Mouse (Mus musculus): ENCODE data around the gene Wwp2. TPM values are rescaled to one million over a fixed set of nuclear protein-coding genes. Genes with fewer than 3 reads are reported as not detected.

The Wwp2 gene
- polyA plus RNA-seq, 1 experiment from 2014 or later = 59.3 TPM

- ATAC-seq (replicated peaks; ENCODE audit: low FRiP score) (no peak), DNase-seq (ENCODE audit: low spot score) (no peak)
- Histone ChIP-seq H3K4me1 (replicated peaks; ENCODE audit: control insufficient read depth, insufficient read depth, low read length) (no peaks in the 10 kb centered on the region), H3K36me3 (ENCODE audit: control insufficient read depth, insufficient read depth, low read length) (no peaks in the 10 kb centered on the region; the same call in 1 of the 2 replicates), H3K9me3 (ENCODE audit: control insufficient read depth, low read length) (no peaks in the 10 kb centered on the region), H3K27me3 (ENCODE audit: control insufficient read depth, insufficient read depth, low read length) (no peaks in the 10 kb centered on the region), H3K9ac (ENCODE audit: low read length) (no peak overlapping the region), H3K4me3 (ENCODE audit: low read depth, low read length) (no peak overlapping the region), H3K27ac (ENCODE audit: low read depth, low read length) (no peak overlapping the region), H3K4me2 (ENCODE audit: low read depth, low read length, severe bottlenecking) (no peak overlapping the region)
- WGBS = 89% methylated on average over 4 of the region's 4 CpGs
These were observed 101.3 kb downstream of the Wwp2 start for GRCm38 (mm10) chr8:107537472-107537871.

DNA sequence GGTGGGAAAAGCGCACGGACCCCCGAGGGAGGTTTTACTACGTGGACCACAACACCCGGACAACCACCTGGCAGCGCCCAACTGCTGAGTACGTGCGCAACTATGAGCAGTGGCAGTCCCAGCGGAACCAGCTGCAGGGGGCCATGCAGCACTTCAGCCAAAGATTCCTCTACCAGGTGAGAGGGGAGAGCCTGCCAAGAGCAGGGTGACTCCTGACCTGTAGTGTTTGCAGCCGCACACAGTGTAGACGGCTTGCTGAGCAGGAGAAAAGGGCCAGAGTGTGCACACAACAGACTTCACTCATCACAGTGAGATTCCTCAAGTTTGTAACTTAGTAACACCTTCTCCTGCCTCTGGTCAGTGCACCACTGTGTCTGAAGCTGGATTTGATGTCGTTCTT, 104.5 kb downstream of the Wwp2 start:
- H3K36me3 ChIP-seq (ENCODE audit: control insufficient read depth, insufficient read depth, low read length) = no peaks in the 10 kb centered on the region; the same call in 1 of the 2 replicates

GRCm38 (mm10) chr8:107541369-107541768, 105.2 kb downstream of the Wwp2 start:
- DNase-seq (ENCODE audit: low spot score) (no peak), ATAC-seq (replicated peaks; ENCODE audit: low FRiP score) (no peak)
- WGBS = 90% methylated on average over 4 of the region's 4 CpGs
- H3K27me3 ChIP-seq (ENCODE audit: control insufficient read depth, insufficient read depth, low read length) = no peaks in the 10 kb centered on the region
- H3K9ac ChIP-seq (ENCODE audit: low read length) = no peak overlapping the region
- H3K4me2 ChIP-seq (ENCODE audit: low read depth, low read length, severe bottlenecking) = no peak overlapping the region
- H3K9me3 ChIP-seq (ENCODE audit: control insufficient read depth, low read length) = no peaks in the 10 kb centered on the region
- H3K36me3 ChIP-seq (ENCODE audit: control insufficient read depth, insufficient read depth, low read length) = no peaks in the 10 kb centered on the region; the same call in 1 of the 2 replicates
- no peak overlapping the region for H3K4me3 ChIP-seq (ENCODE audit: low read depth, low read length)
- H3K27ac ChIP-seq (ENCODE audit: low read depth, low read length) = no peak overlapping the region
- H3K4me1 ChIP-seq (replicated peaks; ENCODE audit: control insufficient read depth, insufficient read depth, low read length) = no peaks in the 10 kb centered on the region

More for the DNA sequence above, 104.5 kb downstream of the Wwp2 start:
- H3K9me3 ChIP-seq (ENCODE audit: control insufficient read depth, low read length) = no peaks in the 10 kb centered on the region
- no peak overlapping the region for H3K9ac ChIP-seq (ENCODE audit: low read length)
- ATAC-seq (replicated peaks; ENCODE audit: low FRiP score) (no peak), DNase-seq (ENCODE audit: low spot score) (no peak)
- H3K4me1 ChIP-seq (replicated peaks; ENCODE audit: control insufficient read depth, insufficient read depth, low read length) = no peaks in the 10 kb centered on the region
- no peak overlapping the region for H3K4me3 ChIP-seq (ENCODE audit: low read depth, low read length)
- H3K27ac ChIP-seq (ENCODE audit: low read depth, low read length) = no peak overlapping the region
- no peak overlapping the region for H3K4me2 ChIP-seq (ENCODE audit: low read depth, low read length, severe bottlenecking)
- no peaks in the 10 kb centered on the region for H3K27me3 ChIP-seq (ENCODE audit: control insufficient read depth, insufficient read depth, low read length)
- WGBS = 94% methylated on average over 12 of the region's 12 CpGs

DNA sequence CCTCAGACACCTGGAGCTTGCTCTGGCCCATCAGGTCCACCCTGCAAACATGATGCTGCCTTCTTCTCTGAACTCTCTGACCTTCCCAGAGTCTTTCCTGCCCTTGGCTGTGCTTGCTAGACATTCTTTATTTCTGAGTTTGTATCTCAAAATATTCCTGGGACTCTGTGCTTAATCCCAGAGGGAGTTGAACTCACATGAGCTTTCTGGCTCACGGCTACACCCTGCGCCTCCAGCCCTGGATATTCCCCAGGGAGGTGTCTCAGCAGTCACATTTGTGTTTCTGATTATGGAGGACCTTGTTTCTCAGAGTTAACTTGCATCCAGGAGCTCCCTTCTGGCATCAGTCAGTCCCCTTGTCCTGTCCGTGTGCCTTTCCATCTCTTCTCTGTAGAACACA, 106.0 kb downstream of the Wwp2 start:
- ATAC-seq (replicated peaks; ENCODE audit: low FRiP score) (no peak), DNase-seq (ENCODE audit: low spot score) (no peak)
- Histone ChIP-seq H3K9me3 (ENCODE audit: control insufficient read depth, low read length) (no peaks in the 10 kb centered on the region), H3K27ac (ENCODE audit: low read depth, low read length) (no peak overlapping the region), H3K4me2 (ENCODE audit: low read depth, low read length, severe bottlenecking) (no peak overlapping the region), H3K27me3 (ENCODE audit: control insufficient read depth, insufficient read depth, low read length) (no peaks in the 10 kb centered on the region), H3K4me1 (replicated peaks; ENCODE audit: control insufficient read depth, insufficient read depth, low read length) (no peaks in the 10 kb centered on the region), H3K9ac (ENCODE audit: low read length) (no peak overlapping the region), H3K4me3 (ENCODE audit: low read depth, low read length) (no peak overlapping the region), H3K36me3 (ENCODE audit: control insufficient read depth, insufficient read depth, low read length) (no peaks in the 10 kb centered on the region; the same call in 1 of the 2 replicates)
- 90% methylated on average over 3 of the region's 3 CpGs for WGBS

DNA sequence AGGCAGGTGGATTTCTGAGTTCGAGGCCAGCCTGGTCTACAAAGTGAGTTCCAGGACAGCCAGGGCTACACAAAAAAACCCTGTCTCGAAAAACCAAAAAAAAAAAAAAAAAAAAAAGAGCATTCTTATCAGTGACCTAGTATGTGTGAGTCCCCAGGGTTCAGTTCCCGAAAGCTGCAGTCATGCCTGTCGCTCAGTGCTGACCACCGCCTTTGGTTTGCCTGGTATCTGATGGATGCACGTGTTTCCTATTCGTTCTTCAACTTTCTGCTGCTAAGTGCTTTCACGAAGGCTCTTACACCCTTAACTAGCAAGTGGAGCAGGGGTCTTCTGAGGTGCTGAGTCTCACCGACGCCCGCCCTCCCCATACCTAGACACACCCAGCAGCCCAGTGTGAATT, 107.5 kb downstream of the Wwp2 start:
- H3K9ac ChIP-seq (ENCODE audit: low read length) = no peak overlapping the region
- no peak for ATAC-seq (replicated peaks; ENCODE audit: low FRiP score)
- WGBS = 94% methylated on average over 10 of the region's 11 CpGs
- no peak overlapping the region for H3K27ac ChIP-seq (ENCODE audit: low read depth, low read length)
- no peaks in the 10 kb centered on the region; the same call in 1 of the 2 replicates for H3K36me3 ChIP-seq (ENCODE audit: control insufficient read depth, insufficient read depth, low read length)
- H3K4me2 ChIP-seq (ENCODE audit: low read depth, low read length, severe bottlenecking) = no peak overlapping the region
- H3K4me3 ChIP-seq (ENCODE audit: low read depth, low read length) = no peak overlapping the region
- H3K27me3 ChIP-seq (ENCODE audit: control insufficient read depth, insufficient read depth, low read length) = no peaks in the 10 kb centered on the region
- no peaks in the 10 kb centered on the region for H3K9me3 ChIP-seq (ENCODE audit: control insufficient read depth, low read length)
- H3K4me1 ChIP-seq (replicated peaks; ENCODE audit: control insufficient read depth, insufficient read depth, low read length) = no peaks in the 10 kb centered on the region
- no peak for DNase-seq (ENCODE audit: low spot score)

- 81% methylated on average over 8 of the region's 8 CpGs for WGBS
- DNase-seq (ENCODE audit: low spot score) (no peak), ATAC-seq (replicated peaks; ENCODE audit: low FRiP score) (no peak)
- Histone ChIP-seq H3K4me3 (ENCODE audit: low read depth, low read length) (no peak overlapping the region), H3K4me1 (replicated peaks; ENCODE audit: control insufficient read depth, insufficient read depth, low read length) (no peaks in the 10 kb centered on the region), H3K36me3 (ENCODE audit: control insufficient read depth, insufficient read depth, low read length) (no peaks in the 10 kb centered on the region; the same call in 1 of the 2 replicates), H3K27ac (ENCODE audit: low read depth, low read length) (no peak overlapping the region), H3K9ac (ENCODE audit: low read length) (no peak overlapping the region), H3K9me3 (ENCODE audit: control insufficient read depth, low read length) (no peaks in the 10 kb centered on the region), H3K27me3 (ENCODE audit: control insufficient read depth, insufficient read depth, low read length) (no peaks in the 10 kb centered on the region), H3K4me2 (ENCODE audit: low read depth, low read length, severe bottlenecking) (no peak overlapping the region)
These were observed 108.0 kb downstream of the Wwp2 start for GRCm38 (mm10) chr8:107544211-107544610.

DNA sequence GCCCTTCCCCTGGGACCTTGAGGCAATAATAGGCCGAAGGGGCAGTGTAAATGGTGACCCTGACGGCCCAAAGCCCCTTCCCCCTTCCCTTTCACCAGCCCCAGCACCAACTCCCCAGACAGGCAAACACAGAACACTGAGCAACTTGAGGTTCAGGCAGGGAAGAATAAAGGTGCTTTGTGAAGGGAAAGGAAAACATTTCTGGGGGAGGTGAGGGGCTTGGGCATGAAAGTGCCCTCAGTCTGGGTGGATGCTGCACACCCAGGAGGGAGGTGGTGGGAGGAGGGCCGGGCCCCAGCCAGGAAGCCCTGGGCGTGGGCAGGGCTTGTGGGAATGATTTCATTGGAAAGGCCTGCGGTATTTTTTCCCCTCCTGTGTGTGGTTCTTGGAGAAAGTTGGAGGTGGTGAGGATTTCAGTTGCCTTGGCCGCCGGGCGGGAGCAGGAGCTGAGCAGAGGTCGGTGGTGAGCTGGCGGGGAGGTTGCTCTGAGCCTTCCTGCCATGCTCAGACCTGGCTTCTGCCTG, 108.5 kb downstream of the Wwp2 start:
- WGBS = 68% methylated on average over 10 of the region's 10 CpGs
- no peak for ATAC-seq (replicated peaks; ENCODE audit: low FRiP score)
- no peak overlapping the region for H3K4me2 ChIP-seq (ENCODE audit: low read depth, low read length, severe bottlenecking)
- no peaks in the 10 kb centered on the region for H3K9me3 ChIP-seq (ENCODE audit: control insufficient read depth, low read length)
- no peak overlapping the region for H3K27ac ChIP-seq (ENCODE audit: low read depth, low read length)
- no peak overlapping the region for H3K9ac ChIP-seq (ENCODE audit: low read length)
- H3K27me3 ChIP-seq (ENCODE audit: control insufficient read depth, insufficient read depth, low read length) = no peaks in the 10 kb centered on the region
- no peaks in the 10 kb centered on the region for H3K4me1 ChIP-seq (replicated peaks; ENCODE audit: control insufficient read depth, insufficient read depth, low read length)
- H3K36me3 ChIP-seq (ENCODE audit: control insufficient read depth, insufficient read depth, low read length) = no peaks in the 10 kb centered on the region; the same call in 1 of the 2 replicates
- peak; percentile 54 for DNase-seq (ENCODE audit: low spot score)
- no peak overlapping the region for H3K4me3 ChIP-seq (ENCODE audit: low read depth, low read length)

GRCm38 (mm10) chr8:107545621-107546152, 109.5 kb downstream of the Wwp2 start:
- no peak overlapping the region for H3K27ac ChIP-seq (ENCODE audit: low read depth, low read length)
- H3K9ac ChIP-seq (ENCODE audit: low read length) = no peak overlapping the region
- H3K4me1 ChIP-seq (replicated peaks; ENCODE audit: control insufficient read depth, insufficient read depth, low read length) = no peaks in the 10 kb centered on the region
- 93% methylated on average over 11 of the region's 11 CpGs for WGBS
- no peak for DNase-seq (ENCODE audit: low spot score)
- H3K4me2 ChIP-seq (ENCODE audit: low read depth, low read length, severe bottlenecking) = no peak overlapping the region
- no peak overlapping the region for H3K4me3 ChIP-seq (ENCODE audit: low read depth, low read length)
- ATAC-seq (replicated peaks; ENCODE audit: low FRiP score) = no peak
- H3K27me3 ChIP-seq (ENCODE audit: control insufficient read depth, insufficient read depth, low read length) = no peaks in the 10 kb centered on the region
- no peaks in the 10 kb centered on the region for H3K9me3 ChIP-seq (ENCODE audit: control insufficient read depth, low read length)
- no peaks in the 10 kb centered on the region; the same call in 1 of the 2 replicates for H3K36me3 ChIP-seq (ENCODE audit: control insufficient read depth, insufficient read depth, low read length)

DNA sequence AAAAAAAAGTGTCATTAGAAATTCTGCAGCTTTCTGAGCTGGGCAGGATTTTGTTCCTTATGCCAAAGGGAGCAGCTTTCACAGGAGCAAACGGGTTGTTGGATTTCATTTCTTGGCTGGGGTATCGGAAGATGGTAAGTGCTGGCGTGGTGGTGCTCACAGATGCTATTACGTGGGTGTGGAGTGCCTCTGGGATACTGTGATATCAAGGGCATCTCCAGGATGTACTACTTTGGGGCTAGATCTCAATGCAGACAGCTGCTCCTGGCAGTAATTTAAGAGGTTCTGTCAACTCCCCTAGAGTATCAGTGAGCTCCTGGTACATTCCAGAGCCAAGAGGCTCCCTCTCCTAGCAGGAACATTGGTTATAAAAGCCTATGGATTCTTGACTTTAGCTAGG, 110.0 kb downstream of the Wwp2 start:
- H3K4me3 ChIP-seq (ENCODE audit: low read depth, low read length) = no peak overlapping the region
- 95% methylated on average over 4 of the region's 4 CpGs for WGBS

More for the DNA sequence above, 110.0 kb downstream of the Wwp2 start:
- Histone ChIP-seq H3K36me3 (ENCODE audit: control insufficient read depth, insufficient read depth, low read length) (no peaks in the 10 kb centered on the region; the same call in 1 of the 2 replicates), H3K27me3 (ENCODE audit: control insufficient read depth, insufficient read depth, low read length) (no peaks in the 10 kb centered on the region), H3K4me2 (ENCODE audit: low read depth, low read length, severe bottlenecking) (no peak overlapping the region), H3K9me3 (ENCODE audit: control insufficient read depth, low read length) (no peaks in the 10 kb centered on the region), H3K9ac (ENCODE audit: low read length) (no peak overlapping the region), H3K4me1 (replicated peaks; ENCODE audit: control insufficient read depth, insufficient read depth, low read length) (no peaks in the 10 kb centered on the region), H3K27ac (ENCODE audit: low read depth, low read length) (no peak overlapping the region)
- ATAC-seq (replicated peaks; ENCODE audit: low FRiP score) = no peak
- no peak for DNase-seq (ENCODE audit: low spot score)
